Mouse (Mus musculus) stomach, postnatal 0 days (tissue): ENCODE data around the gene Zfp53. TPM values are rescaled to one million over a fixed set of nuclear protein-coding genes. Genes with fewer than 3 reads are reported as not detected.

ENCODE experiments used
- ATAC-seq: fragments of 200-750 bp; cut with Nextera tagmentation; 2 replicates; pipeline ENCODE4 v1.8.0; 2017; ENCODE audit not compliant: low FRiP score, low TSS enrichment
- DNase-seq: peaks from one replicate; pipeline ENCODE4 v3.0.0-alpha.2; 2016; ENCODE audit warnings: low spot score
- H3K27ac ChIP-seq: fragments of 300-500 bp; sonication (generic); replicated peaks from 2 replicates; pipeline ENCODE4 v1.5.1; 2014; ENCODE audit warnings: mild to moderate bottlenecking, control low read depth
- H3K27me3 ChIP-seq: fragments of 300-500 bp; sonication (generic); 2 replicates; pipeline ENCODE4 v1.6.1; 2014; ENCODE audit warnings: low read length; ENCODE audit not compliant: control insufficient read depth, insufficient read depth
- H3K36me3 ChIP-seq: fragments of 300-500 bp; sonication (generic); 2 replicates; pipeline ENCODE4 v1.6.1; 2014; ENCODE audit warnings: low read length, mixed read lengths; ENCODE audit not compliant: control insufficient read depth, insufficient read depth
- H3K4me1 ChIP-seq: fragments of 300-500 bp; sonication (generic); replicated peaks from 2 replicates; pipeline ENCODE4 v1.6.1; 2014; ENCODE audit warnings: antibody characterized with exemption; ENCODE audit not compliant: control insufficient read depth, insufficient read depth
- H3K4me2 ChIP-seq: fragments of 300-500 bp; sonication (generic); replicated peaks from 2 replicates; pipeline ENCODE4 v1.6.1; 2014; ENCODE audit warnings: low read depth, mild to moderate bottlenecking, control low read depth, moderate library complexity
- H3K4me3 ChIP-seq: fragments of 300-500 bp; sonication (generic); 2 replicates; pipeline ENCODE4 v1.5.1; 2014; ENCODE audit warnings: low read depth, low read length, control low read depth
- H3K9ac ChIP-seq: fragments of 300-500 bp; sonication (generic); 2 replicates; pipeline ENCODE4 v1.6.1; 2014; ENCODE audit warnings: mild to moderate bottlenecking, low read length, control low read depth, mixed read lengths
- H3K9me3 ChIP-seq: fragments of 300-500 bp; sonication (generic); 2 replicates; pipeline ENCODE4 v1.6.1; 2016; ENCODE audit warnings: low read length; ENCODE audit not compliant: control insufficient read depth
- CTCF ChIP-seq: IDR thresholded peaks from 2 replicates; pipeline ENCODE4 v1.5.1; 2016; ENCODE audit warnings: antibody characterized with exemption, low read depth, mild to moderate bottlenecking, moderate library complexity
- EP300 ChIP-seq: optimal IDR thresholded peaks from 2 replicates; pipeline ENCODE3; 2016; ENCODE audit warnings: antibody characterized with exemption
- WGBS: fragments of 180-500 bp; shearing (Covaris S2); extraction: QIAGEN DNeasy Blood & Tissue Kit; methylation state at CpG from one replicate; pipeline ENCODE4 v1.1.7; 2014; 5-methylcytosine and 5-hydroxymethylcytosine counted together
- polyA plus RNA-seq: library from polyadenylated mRNA; unstranded; fragments of >200 nt; fragmentation: Nextera tagmentation; extraction: Ambion mirVana; gene quantifications from 2 replicates; pipeline ENCODE4 v1.2.1, GENCODE M21; 2015

Gene Zfp53
- polyA plus RNA-seq, 1 experiment from 2014 or later = 9.3 TPM

DNA sequence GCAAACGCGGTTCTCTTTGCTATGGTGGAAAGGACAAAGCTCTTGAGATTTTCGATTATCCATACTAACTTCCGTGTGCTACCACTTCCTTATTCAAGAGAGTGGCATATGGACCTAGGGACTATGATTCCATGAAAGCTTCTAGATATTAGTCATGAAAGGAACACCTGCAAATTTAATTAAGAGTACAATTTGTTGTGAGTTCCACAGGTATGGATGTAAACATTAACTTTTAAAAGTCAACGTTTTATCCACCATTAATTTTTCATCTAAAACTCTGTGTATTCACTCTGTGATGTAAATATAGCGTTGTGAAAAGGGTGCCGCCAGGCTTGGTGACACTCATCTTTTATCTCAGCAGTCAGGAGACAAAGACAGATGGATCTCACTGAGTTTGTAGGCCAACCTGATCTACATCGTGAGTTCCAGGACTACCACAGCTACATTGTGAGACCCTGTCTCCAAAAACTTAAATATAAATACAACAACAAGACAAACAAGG, 753 bp downstream of the Zfp53 start:
- 2% methylated on average over 8 of the region's 8 CpGs for WGBS
- TF ChIP-seq CTCF (no peak), EP300 (no peak)
- peak overlapping the region; percentile 68 for H3K4me2 ChIP-seq
- H3K36me3 ChIP-seq = no peaks in the 10 kb centered on the region
- no peaks in the 10 kb centered on the region for H3K4me1 ChIP-seq
- H3K9ac ChIP-seq = peak overlapping the region; percentile 85
- ATAC-seq (peak; percentile 41; the same call in 1 of the 2 replicates), DNase-seq (no peak)
- peak overlapping the region; percentile 86 for H3K4me3 ChIP-seq
- no peaks in the 10 kb centered on the region for H3K27me3 ChIP-seq
- no peaks in the 10 kb centered on the region for H3K9me3 ChIP-seq
- H3K27ac ChIP-seq = peak overlapping the region; percentile 92; the same call in 1 of the 2 replicates

GRCm38 (mm10) chr17:21501365-21501764, 12.6 kb downstream of the Zfp53 start:
- no peak for ATAC-seq
- Histone ChIP-seq H3K9ac (no peak overlapping the region), H3K27ac (no peak overlapping the region), H3K4me2 (no peak overlapping the region), H3K27me3 (no peaks in the 10 kb centered on the region), H3K4me1 (no peaks in the 10 kb centered on the region), H3K36me3 (no peaks in the 10 kb centered on the region), H3K4me3 (no peak overlapping the region), H3K9me3 (no peaks in the 10 kb centered on the region)
- TF ChIP-seq EP300 = no peak
- no peak for TF ChIP-seq CTCF
- no peak for DNase-seq
- 95% methylated on average over 1 of the region's 1 CpGs for WGBS

DNA sequence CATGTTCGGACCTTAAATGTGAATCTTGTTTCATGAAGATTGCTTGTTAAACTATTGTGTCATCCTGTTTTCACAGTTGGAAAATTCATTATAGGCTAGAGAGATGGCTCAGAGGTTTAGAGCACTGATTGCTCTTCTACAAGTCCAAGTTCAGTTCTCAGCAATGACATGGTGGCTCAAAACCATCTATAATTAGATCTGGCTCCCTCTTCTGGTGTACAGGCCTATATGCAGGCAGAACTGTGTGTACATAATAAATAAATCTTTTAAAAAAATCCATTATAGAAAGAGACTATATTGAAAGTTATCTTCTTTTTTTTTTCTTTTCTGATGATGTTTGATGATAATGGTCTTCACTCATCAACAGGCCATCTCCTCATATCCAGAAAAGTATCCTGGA, 15.7 kb downstream of the Zfp53 start:
- Histone ChIP-seq H3K4me2 (no peak overlapping the region), H3K9me3 (no peaks in the 10 kb centered on the region), H3K4me3 (no peak overlapping the region), H3K36me3 (no peaks in the 10 kb centered on the region; the same call in 1 of the 2 replicates), H3K9ac (no peak overlapping the region), H3K27me3 (no peaks in the 10 kb centered on the region), H3K4me1 (no peaks in the 10 kb centered on the region), H3K27ac (no peak overlapping the region)
- no peak for DNase-seq
- no peak for ATAC-seq
- TF ChIP-seq CTCF = peak; percentile 53
- TF ChIP-seq EP300 = no peak
- WGBS = 94% methylated on average over 1 of the region's 1 CpGs

- no peak overlapping the region for H3K4me2 ChIP-seq
- DNase-seq = no peak
- H3K4me3 ChIP-seq = no peak overlapping the region
- H3K36me3 ChIP-seq = no peaks in the 10 kb centered on the region; the same call in 1 of the 2 replicates
- no peaks in the 10 kb centered on the region for H3K27me3 ChIP-seq
- TF ChIP-seq CTCF (no peak), EP300 (no peak)
- H3K4me1 ChIP-seq = no peaks in the 10 kb centered on the region
- H3K9me3 ChIP-seq = no peaks in the 10 kb centered on the region
- ATAC-seq = no peak
- 98% methylated on average over 3 of the region's 3 CpGs for WGBS
- H3K9ac ChIP-seq = no peak overlapping the region
- H3K27ac ChIP-seq = no peak overlapping the region
These were observed 17.5 kb downstream of the Zfp53 start for GRCm38 (mm10) chr17:21506258-21506657.

DNA sequence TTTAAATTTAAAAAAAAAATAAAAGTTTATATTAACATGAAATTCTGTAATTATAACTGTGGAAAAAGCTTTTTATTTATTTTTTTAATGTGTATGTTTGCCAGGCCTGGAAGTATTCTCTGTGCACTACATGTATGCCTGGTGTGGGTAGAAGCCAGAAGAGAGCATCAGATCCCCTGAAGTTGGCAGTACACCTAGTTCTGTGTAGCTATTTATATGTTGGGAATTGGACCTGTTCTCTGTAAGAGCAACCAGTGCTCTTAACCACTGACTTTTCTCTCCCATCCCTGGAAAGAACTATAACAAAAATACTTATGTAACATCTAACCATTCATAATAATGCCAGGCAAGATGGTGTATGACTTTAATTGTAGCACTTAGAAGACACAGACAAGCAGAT, 21.0 kb downstream of the Zfp53 start:
- DNase-seq (no peak), ATAC-seq (no peak)
- TF ChIP-seq EP300 (no peak), CTCF (no peak)
- Histone ChIP-seq H3K9me3 (no peaks in the 10 kb centered on the region), H3K27ac (no peak overlapping the region), H3K9ac (no peak overlapping the region), H3K4me2 (no peak overlapping the region), H3K27me3 (no peaks in the 10 kb centered on the region), H3K36me3 (no peaks in the 10 kb centered on the region; the same call in 1 of the 2 replicates), H3K4me3 (no peak overlapping the region), H3K4me1 (no peaks in the 10 kb centered on the region)

DNA sequence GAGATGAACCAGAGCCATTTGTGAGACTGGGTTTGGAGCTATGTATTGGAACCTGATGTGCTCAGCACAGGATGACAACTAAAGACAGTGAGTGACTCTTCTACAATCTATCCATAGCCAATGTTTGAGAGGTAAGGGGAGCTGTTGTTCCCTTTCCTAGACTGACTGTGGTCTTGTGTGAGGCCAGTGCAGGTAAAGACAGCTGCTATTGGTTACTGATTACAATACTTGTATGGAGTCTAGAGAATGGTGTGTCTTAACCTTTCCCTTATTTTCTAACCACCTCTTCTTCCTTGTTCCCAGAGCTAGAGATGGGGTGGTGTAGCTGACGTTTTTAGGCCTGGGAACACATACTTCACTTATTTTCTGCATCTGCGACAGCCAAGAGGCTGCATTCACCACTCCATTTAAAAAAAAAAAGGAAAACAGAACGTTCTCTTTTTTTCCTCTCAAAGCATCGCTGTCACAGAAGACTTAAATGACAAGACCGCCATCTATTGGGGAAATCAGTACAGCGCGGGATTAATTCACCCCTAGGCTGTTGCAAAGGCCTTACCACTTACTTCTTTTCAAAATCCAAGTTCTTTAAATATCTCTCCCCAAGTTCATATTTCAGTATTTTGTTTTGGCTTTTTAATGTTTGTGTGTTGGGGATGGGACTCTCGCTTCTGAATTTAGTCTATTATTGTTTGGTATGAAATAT, 26.8 kb downstream of the Zfp53 start:
- no peak overlapping the region for H3K4me3 ChIP-seq
- WGBS = under 1% methylated on average over 8 of the region's 8 CpGs
- peak; percentile 66 for DNase-seq
- peak overlapping the region; percentile 95 for H3K27ac ChIP-seq
- H3K27me3 ChIP-seq = no peaks in the 10 kb centered on the region
- peak; percentile 70 for ATAC-seq
- no peaks in the 10 kb centered on the region for H3K36me3 ChIP-seq
- peak overlapping the region; percentile 75 for H3K4me2 ChIP-seq
- no peaks in the 10 kb centered on the region for H3K9me3 ChIP-seq
- peak overlapping the region; percentile 73 for H3K9ac ChIP-seq
- TF ChIP-seq EP300 = no peak
- peak; percentile 89 for TF ChIP-seq CTCF
- no peaks in the 10 kb centered on the region for H3K4me1 ChIP-seq
